Mouse (Mus musculus) layer of hippocampus, adult 18-20 months (tissue): ENCODE data around the gene Gm6034. TPM values are rescaled to one million over a fixed set of nuclear protein-coding genes. Genes with fewer than 3 reads are reported as not detected.
A peak's percentile ranks its signal among the peaks of the same experiment; 100 is the strongest.
"Not testable (repeated sequence)": the region's sequence is repeated elsewhere in the genome, so short reads cannot be mapped to it uniquely, and the experiment has no call there.

Source experiments
- DNase-seq, 2 experiments: peaks; one replicate each; pipeline ENCODE4 v3.0.0; 2022; ENCODE audit warnings: low spot score in 2 of 2
- total RNA-seq, 2 experiments: library from RNA; stranded (reverse); gene quantifications; 2 replicates each; pipeline ENCODE4 v1.2.3; 2021

Gm6034 gene
- total RNA-seq, 2 experiments from 2014 or later = not detected

GRCm38 (mm10) chr17:36060829-36061228, 18.1 kb downstream of the Gm6034 start:
- DNase-seq = peak; percentile 80 to 91

- DNase-seq = not testable (repeated sequence)
Observed at GRCm38 (mm10) chr17:36081901-36082300, 39.1 kb downstream of the Gm6034 start.

GRCm38 (mm10) chr17:36082519-36083232, 39.9 kb downstream of the Gm6034 start:
- DNase-seq = not testable (repeated sequence)

GRCm38 (mm10) chr17:36083266-36083869, 40.6 kb downstream of the Gm6034 start:
- no peak for DNase-seq

- DNase-seq = no peak
Observed at GRCm38 (mm10) chr17:36083870-36084451, 41.2 kb downstream of the Gm6034 start.

- not testable (repeated sequence) for DNase-seq
Observed at GRCm38 (mm10) chr17:36085976-36086375, 43.2 kb downstream of the Gm6034 start.

- not testable (repeated sequence) for DNase-seq
Observed at GRCm38 (mm10) chr17:36091933-36092332, 49.2 kb downstream of the Gm6034 start.

GRCm38 (mm10) chr17:36092520-36092919, 49.8 kb downstream of the Gm6034 start:
- not testable (repeated sequence) for DNase-seq

GRCm38 (mm10) chr17:36093936-36094335, 51.2 kb downstream of the Gm6034 start:
- no peak for DNase-seq

GRCm38 (mm10) chr17:36099603-36100002, 56.8 kb downstream of the Gm6034 start:
- not testable (repeated sequence) for DNase-seq

GRCm38 (mm10) chr17:36102091-36102490, 59.3 kb downstream of the Gm6034 start:
- DNase-seq = not testable (repeated sequence)

Other genes starting within 250 kb of the Gm6034 start
- gene Ier3, start 221.3 kb upstream of the Gm6034 start, total RNA-seq = 1 to 10 TPM; 5.2 to 6.0 TPM
- gene Flot1, start 219.7 kb upstream of the Gm6034 start, total RNA-seq = 100 to 1,000 TPM; 122 to 131 TPM
- gene Tubb5, start 204.7 kb upstream of the Gm6034 start, total RNA-seq = 100 to 1,000 TPM; 326 to 341 TPM
- 10 to 100 TPM; 17.2 to 18.5 TPM for gene Mdc1, start 201.4 kb upstream of the Gm6034 start, total RNA-seq
- 1 to 10 TPM; 1.6 to 1.9 TPM for gene Nrm, start 181.6 kb upstream of the Gm6034 start, total RNA-seq
- gene Ppp1r18, start 177.4 kb upstream of the Gm6034 start, total RNA-seq = 1 to 10 TPM; 7.1 to 7.6 TPM
- gene Dhx16, start 163.1 kb upstream of the Gm6034 start, total RNA-seq = 10 to 100 TPM; 25.0 to 30.2 TPM
- gene 2310061I04Rik, start 145.5 kb upstream of the Gm6034 start, total RNA-seq = 10 to 100 TPM; 52.9 to 56.7 TPM
- 10 to 100 TPM; 51.0 to 59.0 TPM for gene Atat1, start 132.9 kb upstream of the Gm6034 start, total RNA-seq
- 10 to 100 TPM; 37.8 to 44.3 TPM for gene Mrps18b, start 126.6 kb upstream of the Gm6034 start, total RNA-seq
- 10 to 100 TPM; 66.5 to 72.5 TPM for gene Ppp1r10, start 126.5 kb upstream of the Gm6034 start, total RNA-seq
- 10 to 100 TPM; 65.0 to 73.2 TPM for gene Abcf1, start 73.2 kb upstream of the Gm6034 start, total RNA-seq
- gene Gnl1, start 63.1 kb upstream of the Gm6034 start, total RNA-seq = 100 to 1,000 TPM; 147 to 150 TPM
- gene Prr3, start 62.7 kb upstream of the Gm6034 start, total RNA-seq = 10 to 100 TPM; 39.8 to 41.6 TPM
- gene H2-T24, start 22.4 kb upstream of the Gm6034 start, total RNA-seq = 1 to 10 TPM; 1.1 to 1.2 TPM
- 1 to 10 TPM; 5.4 to 5.9 TPM for gene H2-T23, start 10.1 kb upstream of the Gm6034 start, total RNA-seq
- gene H2-T22, start 214 bp upstream of the Gm6034 start, total RNA-seq = 10 to 100 TPM; 13.9 to 15.2 TPM
- gene Gm11127, start 15.4 kb downstream of the Gm6034 start, total RNA-seq = 1 to 10 TPM in 1 of 2 experiments, under 1 TPM in 1; 0.89 to 1.6 TPM
- gene Gm19684, start 78.7 kb downstream of the Gm6034 start, total RNA-seq = not detected
- gene Gm7030, start 86.5 kb downstream of the Gm6034 start, total RNA-seq = not detected
- gene Gm8909, start 125.6 kb downstream of the Gm6034 start, total RNA-seq = not detected
- not detected for gene H2-T3, start 147.3 kb downstream of the Gm6034 start, total RNA-seq
- 10 to 100 TPM; 43.8 to 45.2 TPM for gene Rpp21, start 215.1 kb downstream of the Gm6034 start, total RNA-seq
- 10 to 100 TPM; 22.0 to 23.3 TPM for gene Trim39, start 229.3 kb downstream of the Gm6034 start, total RNA-seq
- gene H2-M10.2, start 243.5 kb downstream of the Gm6034 start, total RNA-seq = not detected